Mouse (Mus musculus): Measurements from ENCODE around the gene Enah. TPM values are rescaled to one million over a fixed set of nuclear protein-coding genes. Genes with fewer than 3 reads are reported as not detected.

Gene Enah
- polyA plus RNA-seq, 2 experiments from 2014 or later: 0.29 to 1.3 TPM

Other genes with a start within 250 kb of the Enah start
- 100 to 1,000 TPM; 393 to 404 TPM for gene Lbr, start 176.9 kb downstream of the Enah start, polyA plus RNA-seq (2017; shearing (Covaris generic))
- gene Srp9, start 104.7 kb upstream of the Enah start, polyA plus RNA-seq (2017; shearing (Covaris generic)): 100 to 1,000 TPM; 147 to 184 TPM
- not detected for gene Vmn1r1, start 144.5 kb upstream of the Enah start, polyA plus RNA-seq (2017; shearing (Covaris generic))